Mouse (Mus musculus) CH12.LX (cell line): ENCODE data around the gene Gba2.

Experiments used
- MAZ ChIP-seq: IDR thresholded peaks from 2 replicates; pipeline ENCODE4 v1.6.1; 2012; ENCODE audit warnings: low read depth, mild to moderate bottlenecking, inconsistent platforms, low read length, improper control_type of control experiment, moderate library complexity
- ZC3H11A ChIP-seq: IDR thresholded peaks from 2 replicates; pipeline ENCODE4 v1.6.1; 2012; ENCODE audit warnings: low read depth, mild to moderate bottlenecking, inconsistent platforms, low read length, improper control_type of control experiment

- TF ChIP-seq MAZ (no peak), ZC3H11A (no peak)
Measured at GRCm38 (mm10) chr4:43571395-43572045, 7.2 kb downstream of the Gba2 start.
